Mouse (Mus musculus) limb, embryonic 11.5 days (tissue): ENCODE measurements around the gene Hoxa4. TPM values are rescaled to one million over a fixed set of nuclear protein-coding genes. Genes with fewer than 3 reads are reported as not detected.
A peak's percentile ranks its signal among the peaks of the same experiment; 100 is the strongest.

ENCODE experiments used
- ATAC-seq: fragments of 200-750 bp; cut with Nextera tagmentation; 2 replicates; pipeline ENCODE4 v1.8.0; 2017; ENCODE audit warnings: low read depth; ENCODE audit not compliant: insufficient number of reproducible peaks, low FRiP score, low TSS enrichment
- DNase-seq: peaks from one replicate; pipeline ENCODE4 v3.0.0-alpha.2; 2015; ENCODE audit warnings: low spot score
- H3K27ac ChIP-seq: fragments of 300-500 bp; sonication (generic); replicated peaks from 2 replicates; pipeline ENCODE4 v1.5.1; 2014; ENCODE audit warnings: low read depth, mild to moderate bottlenecking, low read length
- H3K27me3 ChIP-seq: fragments of 300-500 bp; sonication (generic); 2 replicates; pipeline ENCODE4 v1.6.1; 2014; ENCODE audit warnings: mild to moderate bottlenecking, low read length, mixed read lengths; ENCODE audit not compliant: control insufficient read depth, insufficient read depth
- H3K36me3 ChIP-seq: fragments of 300-500 bp; sonication (generic); 2 replicates; pipeline ENCODE4 v1.6.1; 2014; ENCODE audit warnings: mild to moderate bottlenecking, low read length, moderate library complexity, mixed read lengths; ENCODE audit not compliant: control insufficient read depth, insufficient read depth
- H3K4me1 ChIP-seq: fragments of 300-500 bp; sonication (generic); 2 replicates; pipeline ENCODE4 v1.6.1; 2014; ENCODE audit warnings: low read length, mixed read lengths; ENCODE audit not compliant: control insufficient read depth, insufficient read depth
- H3K4me2 ChIP-seq: fragments of 300-500 bp; sonication (generic); 2 replicates; pipeline ENCODE4 v1.6.1; 2014; ENCODE audit warnings: low read depth, mild to moderate bottlenecking, moderate library complexity; ENCODE audit not compliant: severe bottlenecking
- H3K4me3 ChIP-seq: fragments of 300-500 bp; sonication (generic); 2 replicates; pipeline ENCODE4 v1.5.1; 2014; ENCODE audit warnings: low read depth, low read length
- H3K9ac ChIP-seq: fragments of 300-500 bp; sonication (generic); 2 replicates; pipeline ENCODE4 v1.6.1; 2014; ENCODE audit warnings: mild to moderate bottlenecking, low read length
- H3K9me3 ChIP-seq: fragments of 300-500 bp; sonication (generic); 2 replicates; pipeline ENCODE4 v1.6.1; 2016; ENCODE audit warnings: low read length; ENCODE audit not compliant: control insufficient read depth
- WGBS: fragments of 180-500 bp; shearing (Covaris S2); extraction: QIAGEN DNeasy Blood & Tissue Kit; methylation state at CpG from one replicate; pipeline ENCODE4 v1.1.7; 2014; 5-methylcytosine and 5-hydroxymethylcytosine counted together
- polyA plus RNA-seq: library from polyadenylated mRNA; unstranded; fragments of >200 nt; fragmentation: Nextera tagmentation; extraction: Ambion mirVana; gene quantifications from 2 replicates; pipeline ENCODE4 v1.2.1, GENCODE M21; 2014

Hoxa4 gene
- 1.0 and 1.3 TPM in 2 replicates for polyA plus RNA-seq

- H3K9me3 ChIP-seq, result no peaks in the 10 kb centered on the region
- H3K4me1 ChIP-seq, result peaks cover 41% of the 10 kb centered on the region
- peak within 1 kb of the TSS; percentile 99 for H3K4me2 ChIP-seq
- peak within 1 kb of the TSS; percentile 57 for H3K9ac ChIP-seq
- H3K4me3 ChIP-seq, result peak within 1 kb of the TSS; percentile 50
- under 1% methylated on average over 47 of the region's 102 CpGs for WGBS
- H3K36me3 ChIP-seq, result no peaks in the 10 kb centered on the region
- H3K27me3 ChIP-seq, result peaks cover 13% of the 10 kb centered on the region
- peak; percentile 73 for DNase-seq
- ATAC-seq, result peak; percentile 57; the same call in 1 of the 2 replicates
- H3K27ac ChIP-seq, result peak within 1 kb of the TSS; percentile 51; the same call in 1 of the 2 replicates
Measured at GRCm38 (mm10) chr6:52190906-52191810, at the start of gene Hoxa4. TSS of gene Hoxa4 (minus strand) at chr6:52191753.

GRCm38 (mm10) chr6:52241001-52241621 is 49.6 kb upstream of the Hoxa4 start:
- Histone ChIP-seq H3K4me1 (peaks cover 15% of the 10 kb centered on the region), H3K4me3 (peak overlapping the region; percentile 99), H3K36me3 (no peaks in the 10 kb centered on the region), H3K27ac (peak overlapping the region; percentile 99), H3K4me2 (peak overlapping the region; percentile 83), H3K9me3 (no peaks in the 10 kb centered on the region), H3K9ac (peak overlapping the region; percentile 100), H3K27me3 (no peaks in the 10 kb centered on the region)
- ATAC-seq, result no peak
- peak; percentile 68 for DNase-seq
- 2% methylated on average over 9 of the region's 9 CpGs for WGBS

GRCm38 (mm10) chr6:52240389-52241000 is 48.9 kb upstream of the Hoxa4 start, which contains the start of gene Hoxa10:
TSS of gene Hoxa10 (minus strand) at chr6:52240854.
- H3K27me3 ChIP-seq, result no peaks in the 10 kb centered on the region
- DNase-seq (no peak), ATAC-seq (peak; percentile 45)
- H3K9me3 ChIP-seq, result no peaks in the 10 kb centered on the region
- H3K27ac ChIP-seq, result peak within 1 kb of the TSS; percentile 99
- WGBS, result under 1% methylated on average over 35 of the region's 35 CpGs
- H3K4me3 ChIP-seq, result peak within 1 kb of the TSS; percentile 99
- peak within 1 kb of the TSS; percentile 83 for H3K4me2 ChIP-seq
- H3K36me3 ChIP-seq, result no peaks in the 10 kb centered on the region
- H3K4me1 ChIP-seq, result peaks cover 15% of the 10 kb centered on the region
- H3K9ac ChIP-seq, result peak within 1 kb of the TSS; percentile 100

GRCm38 (mm10) chr6:52239625-52240388 is 48.3 kb upstream of the Hoxa4 start:
- WGBS, result under 1% methylated on average over 30 of the region's 30 CpGs
- Histone ChIP-seq H3K9ac (peak overlapping the region; percentile 100), H3K36me3 (no peaks in the 10 kb centered on the region), H3K27me3 (no peaks in the 10 kb centered on the region), H3K4me2 (peak overlapping the region; percentile 83), H3K9me3 (no peaks in the 10 kb centered on the region), H3K4me3 (peak overlapping the region; percentile 99), H3K4me1 (peaks cover 15% of the 10 kb centered on the region), H3K27ac (peak overlapping the region; percentile 99)
- ATAC-seq (no peak), DNase-seq (peak; percentile 73)

- WGBS, result 0% methylated on average over 7 of the region's 7 CpGs
- Histone ChIP-seq H3K4me2 (peak overlapping the region; percentile 75), H3K9ac (peak overlapping the region; percentile 100), H3K36me3 (peaks cover 1% of the 10 kb centered on the region; the same call in 1 of the 2 replicates), H3K9me3 (no peaks in the 10 kb centered on the region), H3K27ac (peak overlapping the region; percentile 99), H3K4me3 (peak overlapping the region; percentile 99), H3K27me3 (no peaks in the 10 kb centered on the region), H3K4me1 (peaks cover 15% of the 10 kb centered on the region)
- no peak for ATAC-seq
- peak; percentile 75 for DNase-seq
Measured at GRCm38 (mm10) chr6:52238976-52239375, 47.4 kb upstream of the Hoxa4 start.

GRCm38 (mm10) chr6:52238155-52238545 is 46.6 kb upstream of the Hoxa4 start:
- no peak for ATAC-seq
- Histone ChIP-seq H3K4me3 (peak overlapping the region; percentile 99), H3K27ac (peak overlapping the region; percentile 99), H3K36me3 (peaks cover 2% of the 10 kb centered on the region; the same call in 1 of the 2 replicates), H3K9me3 (no peaks in the 10 kb centered on the region), H3K9ac (peak overlapping the region; percentile 100), H3K27me3 (no peaks in the 10 kb centered on the region), H3K4me1 (peaks cover 12% of the 10 kb centered on the region), H3K4me2 (peak overlapping the region; percentile 75)
- 0% methylated on average over 7 of the region's 7 CpGs for WGBS
- DNase-seq, result peak; percentile 69

- Histone ChIP-seq H3K27ac (peak overlapping the region; percentile 99), H3K27me3 (no peaks in the 10 kb centered on the region), H3K4me2 (peak overlapping the region; percentile 75), H3K36me3 (peaks cover 2% of the 10 kb centered on the region; the same call in 1 of the 2 replicates), H3K9me3 (no peaks in the 10 kb centered on the region), H3K4me1 (peaks cover 6% of the 10 kb centered on the region), H3K9ac (peak overlapping the region; percentile 100), H3K4me3 (peak overlapping the region; percentile 99)
- peak; percentile 70 for DNase-seq
- 2% methylated on average over 10 of the region's 10 CpGs for whole genome bisulfite sequencing
- no peak for ATAC-seq
Measured at GRCm38 (mm10) chr6:52237346-52238154, 46.0 kb upstream of the Hoxa4 start.
